Mouse (Mus musculus): ENCODE data around the gene Gm19684. TPM values are rescaled to one million over a fixed set of nuclear protein-coding genes. Genes with fewer than 3 reads are reported as not detected.
"Not testable (repeated sequence)": the region's sequence is repeated elsewhere in the genome, so short reads cannot be mapped to it uniquely, and the experiment has no call there.

The Gm19684 gene
- polyA plus RNA-seq, 1 experiment from 2014 or later = not detected

DNA sequence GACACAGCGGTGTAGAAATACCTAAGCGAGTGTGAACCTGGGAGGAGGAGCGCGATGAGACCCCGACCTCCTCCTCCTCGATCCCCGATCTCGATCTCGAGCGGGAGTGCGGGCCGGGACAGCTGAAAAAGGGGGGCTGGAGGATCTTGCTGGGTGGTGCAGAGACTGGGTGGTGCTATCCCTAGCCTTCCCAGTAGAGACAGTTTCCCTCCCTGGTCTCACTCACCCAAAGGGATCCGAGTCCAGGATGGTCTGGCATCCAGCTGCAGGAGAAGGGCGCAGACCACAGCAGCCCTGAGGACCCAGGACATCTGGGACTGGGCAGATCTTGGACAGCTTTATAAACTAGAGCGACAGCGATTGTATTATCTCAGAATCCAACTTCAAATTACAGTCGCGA lies 639 bp upstream of the Gm19684 start:
- not testable (repeated sequence) for H3K4me3 ChIP-seq (ENCODE audit: low read depth, low read length); H3K27ac ChIP-seq (replicated peaks; ENCODE audit: low read depth, low read length); ATAC-seq (ENCODE audit: insufficient number of reproducible peaks, low FRiP score, low TSS enrichment, low read depth); H3K36me3 ChIP-seq (ENCODE audit: control insufficient read depth, insufficient read depth, low read length); DNase-seq (ENCODE audit: low spot score); H3K4me1 ChIP-seq (ENCODE audit: control insufficient read depth, insufficient read depth, low read length); H3K9ac ChIP-seq (ENCODE audit: low read length); H3K4me2 ChIP-seq (ENCODE audit: low read depth, severe bottlenecking); H3K9me3 ChIP-seq (ENCODE audit: control insufficient read depth, low read length)
- H3K27me3 ChIP-seq (ENCODE audit: control insufficient read depth, insufficient read depth, low read length) = peaks cover 16% of the 10 kb centered on the region
- WGBS = 22% methylated on average over 18 of the region's 18 CpGs

DNA sequence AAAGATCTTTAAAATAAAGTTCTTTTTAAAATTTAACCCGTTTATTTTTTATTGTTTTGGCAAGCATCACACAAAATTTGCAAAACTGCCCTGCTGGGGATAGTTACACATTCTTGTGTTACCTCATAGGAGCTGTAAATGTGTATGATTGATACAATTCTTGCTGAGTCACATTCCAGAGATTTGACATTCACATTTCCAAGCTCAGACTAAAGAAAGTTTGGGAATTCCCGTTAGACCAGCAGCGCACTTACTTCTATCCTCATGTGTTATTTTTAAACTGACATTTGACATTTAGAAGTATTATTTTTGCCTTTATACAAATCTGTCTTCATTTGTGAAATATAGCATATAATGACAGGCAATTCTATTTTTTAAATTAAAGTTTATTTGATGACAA lies 2.6 kb downstream of the Gm19684 start:
- peaks cover 16% of the 10 kb centered on the region for H3K27me3 ChIP-seq (ENCODE audit: control insufficient read depth, insufficient read depth, low read length)
- H3K4me2 ChIP-seq (ENCODE audit: low read depth, severe bottlenecking); H3K36me3 ChIP-seq (ENCODE audit: control insufficient read depth, insufficient read depth, low read length); ATAC-seq (ENCODE audit: insufficient number of reproducible peaks, low FRiP score, low TSS enrichment, low read depth); H3K9ac ChIP-seq (ENCODE audit: low read length); H3K27ac ChIP-seq (replicated peaks; ENCODE audit: low read depth, low read length); DNase-seq (ENCODE audit: low spot score); H3K4me3 ChIP-seq (ENCODE audit: low read depth, low read length); H3K9me3 ChIP-seq (ENCODE audit: control insufficient read depth, low read length); H3K4me1 ChIP-seq (ENCODE audit: control insufficient read depth, insufficient read depth, low read length): not testable (repeated sequence)
- 80% methylated on average over 3 of the region's 3 CpGs for WGBS

DNA sequence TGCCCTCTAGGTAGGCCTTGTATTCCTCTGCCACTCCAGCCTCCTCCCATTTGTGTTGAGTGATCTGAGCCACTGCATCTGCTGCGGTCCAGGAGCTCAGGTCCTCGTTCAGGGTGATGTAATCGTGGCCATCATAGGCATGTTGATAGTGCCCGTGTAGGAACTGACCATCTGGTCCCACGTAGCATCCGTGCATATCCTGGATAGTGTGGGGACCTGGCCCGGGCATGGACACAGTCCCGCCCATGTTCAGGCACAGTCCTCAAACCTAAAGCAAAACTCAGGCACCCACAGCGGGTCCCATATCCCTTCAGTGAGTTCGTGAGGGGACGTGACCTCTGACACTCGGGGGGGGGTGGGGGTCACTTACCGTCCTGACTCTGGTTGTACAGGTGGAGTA lies 7.0 kb downstream of the Gm19684 start:
- WGBS = 61% methylated on average over 11 of the region's 13 CpGs
- not testable (repeated sequence) for H3K4me3 ChIP-seq (ENCODE audit: low read depth, low read length); H3K4me2 ChIP-seq (ENCODE audit: low read depth, severe bottlenecking); H3K4me1 ChIP-seq (ENCODE audit: control insufficient read depth, insufficient read depth, low read length); H3K9me3 ChIP-seq (ENCODE audit: control insufficient read depth, low read length); ATAC-seq (ENCODE audit: insufficient number of reproducible peaks, low FRiP score, low TSS enrichment, low read depth); H3K27me3 ChIP-seq (ENCODE audit: control insufficient read depth, insufficient read depth, low read length); H3K27ac ChIP-seq (replicated peaks; ENCODE audit: low read depth, low read length); H3K36me3 ChIP-seq (ENCODE audit: control insufficient read depth, insufficient read depth, low read length); H3K9ac ChIP-seq (ENCODE audit: low read length); DNase-seq (ENCODE audit: low spot score)

DNA sequence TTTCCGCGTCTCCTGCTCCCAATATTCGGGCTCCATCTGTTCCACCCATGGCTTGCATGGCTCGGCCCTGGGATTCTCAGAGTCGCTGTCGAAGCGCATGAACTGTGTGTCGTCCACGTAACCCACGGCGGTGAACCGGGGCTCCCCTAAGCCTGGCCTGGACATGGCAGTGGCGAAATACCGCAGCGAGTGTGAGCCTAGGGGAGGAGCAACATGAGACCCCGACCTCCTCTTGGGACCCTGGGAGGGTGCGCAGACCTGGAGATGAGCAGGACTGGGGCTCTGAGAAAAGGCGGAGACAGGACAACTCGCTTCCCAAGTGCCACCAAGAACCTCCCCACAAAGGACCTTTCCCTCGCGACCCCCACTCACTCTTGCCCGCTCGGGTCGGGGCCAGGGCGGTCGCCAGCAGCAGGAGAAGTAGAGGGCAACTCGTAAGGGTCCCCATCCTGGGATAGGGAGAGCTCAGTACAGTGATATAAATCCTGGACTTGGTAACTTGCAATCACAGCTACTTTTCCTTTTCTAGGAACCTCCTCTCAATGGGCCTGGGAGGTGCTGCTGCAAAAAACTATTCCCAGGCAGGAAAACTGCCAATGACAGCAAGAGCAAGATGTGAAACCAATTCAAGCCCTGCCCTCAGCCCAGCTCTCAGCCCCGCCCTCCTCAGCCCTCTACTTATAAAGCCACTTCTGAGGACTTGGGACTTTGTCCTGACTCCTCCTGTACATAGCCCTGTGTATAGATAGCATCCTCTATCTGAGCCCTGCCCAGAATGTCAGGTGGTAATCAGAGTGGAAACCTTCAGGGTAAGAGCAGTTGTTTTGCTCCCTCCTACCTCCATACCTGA lies 7.7 kb downstream of the Gm19684 start, which contains the start of gene Gm7030:
Gm7030 (minus strand) TSS at position 458 of the 850 bp plus-strand sequence.
- H3K36me3 ChIP-seq (ENCODE audit: control insufficient read depth, insufficient read depth, low read length); ATAC-seq (ENCODE audit: insufficient number of reproducible peaks, low FRiP score, low TSS enrichment, low read depth); H3K9ac ChIP-seq (ENCODE audit: low read length); H3K4me3 ChIP-seq (ENCODE audit: low read depth, low read length); DNase-seq (ENCODE audit: low spot score); H3K27ac ChIP-seq (replicated peaks; ENCODE audit: low read depth, low read length); H3K4me1 ChIP-seq (ENCODE audit: control insufficient read depth, insufficient read depth, low read length); H3K27me3 ChIP-seq (ENCODE audit: control insufficient read depth, insufficient read depth, low read length); H3K9me3 ChIP-seq (ENCODE audit: control insufficient read depth, low read length); H3K4me2 ChIP-seq (ENCODE audit: low read depth, severe bottlenecking): not testable (repeated sequence)
- WGBS = 17% methylated on average over 21 of the region's 28 CpGs

DNA sequence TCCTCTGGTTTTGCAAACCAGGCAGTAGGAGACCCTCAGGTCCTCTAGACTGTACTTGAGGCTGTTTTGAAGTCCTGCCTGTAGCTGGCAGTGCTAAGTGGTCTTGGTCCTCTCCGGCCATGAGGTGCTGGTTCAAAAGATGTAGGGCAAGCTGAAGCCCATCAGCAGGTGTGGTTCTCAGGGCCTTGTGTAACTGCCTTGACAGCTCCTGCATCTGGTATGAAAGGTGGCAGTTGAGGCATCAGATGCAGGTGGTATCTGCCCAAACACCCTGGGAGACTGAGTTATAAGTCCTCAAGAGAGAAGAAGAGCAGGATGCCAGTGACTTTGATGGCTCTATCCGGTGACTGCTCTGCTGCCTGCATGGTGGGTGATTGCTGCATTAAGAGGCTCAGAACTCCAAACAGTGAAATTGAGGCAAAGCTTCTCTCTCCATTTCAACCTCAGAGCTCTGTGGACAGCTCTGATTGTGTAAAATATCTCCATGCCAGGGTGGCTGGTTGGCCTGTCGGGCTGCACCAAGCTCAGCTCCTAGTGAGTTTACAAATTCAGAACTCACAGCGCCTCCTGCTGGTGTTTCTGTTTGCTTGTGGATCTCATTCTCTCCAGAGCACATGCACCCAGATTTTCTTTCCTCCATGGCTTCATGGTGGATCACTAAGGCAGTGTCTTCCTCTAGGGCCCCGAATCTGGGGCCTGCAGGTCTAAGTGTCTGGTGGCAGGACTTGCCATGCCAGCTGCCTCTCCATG lies 10.2 kb downstream of the Gm19684 start:
- ATAC-seq (ENCODE audit: insufficient number of reproducible peaks, low FRiP score, low TSS enrichment, low read depth) (no peak), DNase-seq (ENCODE audit: low spot score) (no peak)
- 69% methylated on average over 5 of the region's 5 CpGs for WGBS
- Histone ChIP-seq H3K27ac (replicated peaks; ENCODE audit: low read depth, low read length) (no peak overlapping the region), H3K9me3 (ENCODE audit: control insufficient read depth, low read length) (no peaks in the 10 kb centered on the region), H3K4me3 (ENCODE audit: low read depth, low read length) (no peak overlapping the region), H3K4me2 (ENCODE audit: low read depth, severe bottlenecking) (no peak overlapping the region), H3K36me3 (ENCODE audit: control insufficient read depth, insufficient read depth, low read length) (no peaks in the 10 kb centered on the region), H3K27me3 (ENCODE audit: control insufficient read depth, insufficient read depth, low read length) (no peaks in the 10 kb centered on the region; the same call in 1 of the 2 replicates), H3K9ac (ENCODE audit: low read length) (no peak overlapping the region), H3K4me1 (ENCODE audit: control insufficient read depth, insufficient read depth, low read length) (no peaks in the 10 kb centered on the region)

DNA sequence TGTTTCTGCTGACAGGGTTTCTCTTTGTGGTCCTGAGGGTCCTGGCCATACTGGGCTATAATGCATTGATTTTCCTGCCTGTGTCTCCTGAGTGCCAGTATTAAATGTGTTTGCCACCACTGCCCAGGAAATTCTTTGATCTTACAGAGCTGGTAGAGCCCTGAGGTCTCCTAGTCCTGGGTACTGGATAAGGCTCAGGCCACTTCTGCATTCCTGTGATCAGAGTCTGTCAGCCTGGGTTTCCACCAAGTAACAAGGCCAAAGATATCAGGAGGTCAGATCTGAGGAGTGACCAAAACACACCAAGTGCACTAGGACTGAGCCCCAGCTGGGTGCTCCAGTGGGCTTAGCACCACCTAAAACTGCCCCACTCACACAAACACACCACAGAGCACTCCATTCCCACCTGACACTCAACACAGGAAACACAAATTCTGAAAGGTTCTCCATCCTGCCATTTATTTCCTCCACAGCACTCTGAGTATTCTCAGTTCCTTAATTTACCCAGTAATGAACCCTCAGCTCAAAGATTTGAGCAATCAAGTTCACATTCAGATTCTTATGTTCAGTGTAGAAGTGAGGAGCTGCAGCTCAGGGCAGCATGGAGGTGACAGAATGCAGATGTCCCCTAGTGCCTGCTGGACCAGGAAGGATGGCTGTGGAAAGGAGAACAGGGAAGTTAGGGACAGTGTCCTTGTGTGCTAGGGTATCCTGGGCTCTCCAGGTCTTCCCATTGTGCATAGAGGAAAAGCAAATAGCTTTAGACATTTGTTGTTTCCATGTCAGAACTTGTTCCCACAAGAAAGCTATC lies 14.1 kb downstream of the Gm19684 start:
- not testable (repeated sequence) for H3K9ac ChIP-seq (ENCODE audit: low read length); H3K36me3 ChIP-seq (ENCODE audit: control insufficient read depth, insufficient read depth, low read length); ATAC-seq (ENCODE audit: insufficient number of reproducible peaks, low FRiP score, low TSS enrichment, low read depth); H3K4me2 ChIP-seq (ENCODE audit: low read depth, severe bottlenecking); DNase-seq (ENCODE audit: low spot score); H3K27me3 ChIP-seq (ENCODE audit: control insufficient read depth, insufficient read depth, low read length); H3K4me3 ChIP-seq (ENCODE audit: low read depth, low read length); H3K9me3 ChIP-seq (ENCODE audit: control insufficient read depth, low read length); H3K4me1 ChIP-seq (ENCODE audit: control insufficient read depth, insufficient read depth, low read length); H3K27ac ChIP-seq (replicated peaks; ENCODE audit: low read depth, low read length)

DNA sequence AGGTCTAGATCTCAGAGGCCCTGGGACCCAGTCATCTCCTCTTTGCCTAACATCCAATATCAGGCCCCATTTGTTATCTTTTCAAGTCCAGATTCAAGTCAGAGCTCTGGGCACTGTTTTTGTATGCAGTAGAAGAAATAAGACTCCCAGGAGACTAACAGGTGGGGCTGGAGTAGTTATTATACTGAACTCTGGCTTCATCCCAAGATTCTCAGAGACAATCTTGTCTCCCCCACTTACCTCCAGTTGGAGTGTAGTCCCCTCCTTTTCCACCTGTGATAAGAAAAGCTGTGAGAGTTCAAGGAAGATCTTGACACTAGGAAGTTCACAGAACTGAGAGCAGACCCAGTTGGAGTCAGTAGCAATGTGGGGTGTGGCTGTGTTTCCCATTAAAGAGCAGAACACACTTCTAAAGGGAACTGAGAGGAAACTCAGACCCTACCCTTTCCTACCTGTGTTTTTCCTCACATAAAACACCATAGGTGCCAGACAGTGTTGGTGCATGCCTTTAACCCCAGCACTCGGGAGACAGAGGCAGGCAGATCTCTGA lies 14.9 kb downstream of the Gm19684 start:
- H3K27me3 ChIP-seq (ENCODE audit: control insufficient read depth, insufficient read depth, low read length); H3K4me1 ChIP-seq (ENCODE audit: control insufficient read depth, insufficient read depth, low read length); H3K9ac ChIP-seq (ENCODE audit: low read length); ATAC-seq (ENCODE audit: insufficient number of reproducible peaks, low FRiP score, low TSS enrichment, low read depth); H3K4me2 ChIP-seq (ENCODE audit: low read depth, severe bottlenecking); H3K27ac ChIP-seq (replicated peaks; ENCODE audit: low read depth, low read length); H3K4me3 ChIP-seq (ENCODE audit: low read depth, low read length); DNase-seq (ENCODE audit: low spot score); H3K9me3 ChIP-seq (ENCODE audit: control insufficient read depth, low read length); H3K36me3 ChIP-seq (ENCODE audit: control insufficient read depth, insufficient read depth, low read length): not testable (repeated sequence)
- WGBS = 85% methylated on average over 1 of the region's 1 CpGs
